Mouse (Mus musculus) brain, embryonic 18.5 days (tissue): ENCODE results near the gene Gm49405.
"Not testable (repeated sequence)": the region's sequence is repeated elsewhere in the genome, so short reads cannot be mapped to it uniquely, and the experiment has no call there.

Experiments
- DNase-seq: peaks from one replicate; pipeline ENCODE4 v3.0.0-alpha.2; 2012; ENCODE audit warnings: low read depth, low spot score

Gene Gm49405

GRCm38 (mm10) chr19:4013066-4013465 lies 12.6 kb downstream of the Gm49405 start:
- no peak for DNase-seq

GRCm38 (mm10) chr19:4014802-4015201 lies 14.4 kb downstream of the Gm49405 start:
- DNase-seq = no peak

- no peak for DNase-seq
Observed at GRCm38 (mm10) chr19:4015635-4016034, 15.2 kb downstream of the Gm49405 start.

- no peak for DNase-seq
Observed at GRCm38 (mm10) chr19:4017921-4018587, 17.6 kb downstream of the Gm49405 start.

GRCm38 (mm10) chr19:4018743-4019583 lies 18.5 kb downstream of the Gm49405 start:
- DNase-seq = peak; percentile 46

GRCm38 (mm10) chr19:4023185-4023584 lies 22.8 kb downstream of the Gm49405 start:
- DNase-seq = no peak

- no peak for DNase-seq
Observed at GRCm38 (mm10) chr19:4027576-4027975, 27.1 kb downstream of the Gm49405 start.

- DNase-seq = no peak
Observed at GRCm38 (mm10) chr19:4032668-4033067, 32.2 kb downstream of the Gm49405 start.

- DNase-seq = no peak
Observed at GRCm38 (mm10) chr19:4033298-4033697, 32.9 kb downstream of the Gm49405 start.

GRCm38 (mm10) chr19:4033742-4034141 lies 33.3 kb downstream of the Gm49405 start:
- no peak for DNase-seq

GRCm38 (mm10) chr19:4036327-4037045 lies 36.1 kb downstream of the Gm49405 start:
- DNase-seq = no peak

GRCm38 (mm10) chr19:4037154-4037787 lies 36.8 kb downstream of the Gm49405 start:
- DNase-seq = not testable (repeated sequence)

GRCm38 (mm10) chr19:4037788-4038232 lies 37.4 kb downstream of the Gm49405 start, which contains the start of gene Gstp1:
Gene Gstp1 (minus strand): TSS chr19:4037985.
- peak; percentile 59 for DNase-seq

GRCm38 (mm10) chr19:4040941-4041340 lies 40.5 kb downstream of the Gm49405 start:
- not testable (repeated sequence) for DNase-seq

GRCm38 (mm10) chr19:4041500-4041899 lies 41.1 kb downstream of the Gm49405 start:
- DNase-seq = not testable (repeated sequence)

GRCm38 (mm10) chr19:4042124-4042523 lies 41.7 kb downstream of the Gm49405 start:
- no peak for DNase-seq

GRCm38 (mm10) chr19:4044109-4044508 lies 43.7 kb downstream of the Gm49405 start:
- not testable (repeated sequence) for DNase-seq

- DNase-seq = no peak
Observed at GRCm38 (mm10) chr19:4045966-4046865, 45.8 kb downstream of the Gm49405 start, which contains the start of gene Gstp2. Gene Gstp2 (minus strand): TSS chr19:4046023.

- no peak for DNase-seq
Observed at GRCm38 (mm10) chr19:4046866-4047254, 46.4 kb downstream of the Gm49405 start.

- no peak for DNase-seq
Observed at GRCm38 (mm10) chr19:4047859-4048258, 47.4 kb downstream of the Gm49405 start.
